Mouse (Mus musculus) cerebellum, adult 2 months (tissue): ENCODE measurements at regions not wholly inside any gene's neighbourhood (a gene's known extent, or its start where the extent isn't known, plus 50 kb on each side); places are given as distances from the start of the nearest gene placed in this dataset.

Source experiments
- CTCF ChIP-seq: fragments of 200-500 bp; IDR thresholded peaks from 2 replicates; pipeline ENCODE4 v1.5.1; 2011; ENCODE audit warnings: low read depth, mild to moderate bottlenecking, control low read depth, low read length, moderate library complexity, borderline replicate concordance; ENCODE audit not compliant: insufficient read depth
- POLR2A ChIP-seq: fragments of 200-500 bp; IDR thresholded peaks from 2 replicates; pipeline ENCODE4 v1.6.1; 2011; ENCODE audit warnings: low read length, control low read depth, borderline replicate concordance; ENCODE audit not compliant: insufficient read depth

DNA sequence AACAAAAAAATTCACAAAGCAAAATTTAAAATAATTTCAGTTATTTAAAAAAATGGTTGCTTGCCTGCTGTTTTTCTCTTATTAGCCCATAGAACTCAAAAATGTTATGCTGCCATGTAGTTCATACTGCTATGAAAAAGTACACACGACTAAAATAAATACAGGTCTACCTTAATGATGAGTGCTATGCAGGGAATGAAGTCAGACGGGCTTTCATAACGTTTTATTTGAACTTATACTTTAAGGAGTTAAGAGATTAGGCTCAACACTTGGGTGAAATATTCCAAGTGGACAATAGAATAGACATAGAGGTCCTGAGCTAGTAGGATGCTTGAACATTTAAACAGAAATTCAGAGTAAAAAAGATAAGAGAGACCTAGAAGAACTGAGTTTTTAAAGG is 489.7 kb downstream of the Klf5 start:
- TF ChIP-seq POLR2A = no peak
- TF ChIP-seq CTCF = no peak
